Mouse (Mus musculus): Measurements from ENCODE around the gene Spryd4.
A peak's percentile ranks its signal among the peaks of the same experiment; 100 is the strongest.
"Not testable (repeated sequence)": the region's sequence is repeated elsewhere in the genome, so short reads cannot be mapped to it uniquely, and the experiment has no call there.

Spryd4 gene

GRCm38 (mm10) chr10:128211390-128212108 is at the start of gene Spryd4:
Gene Spryd4, minus strand, starts transcription at chr10:128211807.
- peak; percentile 85 to 88 for DNase-seq

DNA sequence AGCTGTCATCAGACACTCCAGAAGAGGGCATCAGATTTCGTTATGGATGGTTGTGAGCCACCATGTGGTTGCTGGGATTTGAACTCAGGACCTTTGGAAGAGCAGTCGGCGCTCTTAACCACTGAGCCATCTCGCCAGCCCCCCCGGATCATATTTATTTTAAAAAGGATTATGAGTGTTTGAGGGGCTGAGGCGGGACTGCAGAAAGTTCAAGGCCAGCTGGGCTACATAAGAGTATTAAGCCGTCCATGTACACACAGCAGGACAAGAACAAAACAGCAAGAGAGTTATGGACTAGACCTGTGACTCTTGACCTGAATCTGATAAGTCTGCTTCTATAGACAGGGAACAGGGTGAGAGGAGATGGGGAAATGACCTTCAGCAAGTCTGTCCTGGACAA is 48.8 kb upstream of the Spryd4 start:
- DNase-seq, result not testable (repeated sequence)

- DNase-seq, result no peak
Measured at GRCm38 (mm10) chr10:128259946-128260345, 48.3 kb upstream of the Spryd4 start.

GRCm38 (mm10) chr10:128258953-128259352 is 47.3 kb upstream of the Spryd4 start:
- no peak for DNase-seq

GRCm38 (mm10) chr10:128256328-128256727 is 44.7 kb upstream of the Spryd4 start:
- DNase-seq, result no peak

- no peak for DNase-seq
Measured at GRCm38 (mm10) chr10:128255925-128256324, 44.3 kb upstream of the Spryd4 start.

DNA sequence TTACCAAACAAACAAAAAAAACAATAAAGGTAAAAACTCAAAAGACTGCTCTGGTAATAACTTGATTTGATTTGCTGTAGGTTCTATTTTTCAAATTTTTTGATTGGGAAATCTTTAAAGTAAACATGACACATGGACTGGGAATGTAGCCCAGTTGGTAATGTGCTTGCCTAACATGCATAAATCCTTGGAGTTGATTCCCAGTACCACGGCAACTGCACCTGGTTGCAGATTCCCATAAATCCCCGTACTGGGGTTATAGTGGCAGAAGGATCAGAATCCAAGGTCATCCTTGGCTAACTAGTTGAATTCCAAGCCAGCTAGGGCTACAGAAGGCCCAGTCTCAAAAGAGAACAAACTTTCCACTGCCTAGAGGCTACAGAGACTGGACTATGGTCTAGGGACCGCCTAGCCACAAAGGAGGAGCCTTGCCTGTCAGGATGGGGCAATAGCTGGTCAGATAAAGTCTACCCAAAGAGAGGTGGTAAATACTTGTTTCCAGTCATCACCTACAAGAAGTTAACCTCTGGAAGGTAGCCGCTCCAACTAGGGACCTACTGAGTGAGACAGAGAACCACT is 42.2 kb upstream of the Spryd4 start, which contains the start of gene Apon:
Apon (plus strand) TSS at position 420 of the 579 bp plus-strand sequence.
- DNase-seq, result no peak

DNA sequence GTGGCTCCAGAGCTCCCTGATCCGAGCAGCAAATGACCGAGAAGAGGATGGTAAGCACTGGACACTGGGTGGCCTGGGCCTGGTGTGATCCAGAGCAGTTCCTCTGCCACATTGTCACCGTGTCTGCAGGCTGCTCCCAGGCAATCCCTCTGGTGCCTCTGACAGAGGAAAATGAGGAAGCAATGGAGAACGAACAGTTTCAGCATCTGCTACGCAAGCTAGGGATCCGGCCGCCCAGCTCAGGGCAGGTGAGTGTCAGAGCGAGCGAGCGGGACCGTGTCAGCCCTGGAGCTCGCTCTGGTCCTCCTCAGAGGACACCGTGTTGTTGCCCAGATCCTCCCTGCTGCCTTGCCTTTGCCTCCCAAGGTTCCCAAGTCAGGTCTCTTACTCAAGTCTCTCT is 39.0 kb upstream of the Spryd4 start:
- no peak for DNase-seq

DNA sequence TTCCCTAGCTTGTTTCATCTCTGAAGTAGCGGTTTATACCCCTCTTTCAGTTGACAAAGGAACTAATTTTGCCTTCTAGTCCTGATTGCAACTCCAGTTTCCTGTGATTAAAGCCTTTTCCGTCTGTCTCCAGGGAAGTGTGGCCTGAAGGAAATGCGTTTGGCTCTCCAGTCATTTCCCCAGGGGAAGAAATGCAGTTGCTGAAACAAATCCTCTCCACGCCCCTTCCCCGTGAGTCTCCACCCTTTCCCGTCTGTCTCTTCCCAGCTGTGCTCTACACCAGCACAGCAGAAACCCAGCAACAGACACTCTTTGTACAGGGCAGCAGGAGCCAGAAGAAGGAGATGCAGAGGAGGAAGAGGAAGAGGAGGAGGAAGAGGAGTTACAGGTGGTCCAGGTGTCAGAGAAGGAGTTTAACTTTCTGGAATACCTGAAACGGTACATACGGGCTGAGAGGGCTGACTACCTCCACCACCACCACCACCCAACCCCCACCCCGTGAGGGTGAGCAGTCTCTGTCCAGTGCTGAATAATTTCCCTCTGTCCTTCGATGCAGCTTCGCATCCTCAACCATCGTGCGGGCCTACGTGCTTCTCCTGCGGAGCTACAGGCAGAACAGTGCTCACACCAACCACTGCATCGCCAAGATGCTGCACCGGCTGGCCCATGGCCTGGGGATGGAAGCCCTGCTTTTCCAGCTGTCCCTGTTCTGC is 35.6 kb upstream of the Spryd4 start:
- DNase-seq, result no peak

DNA sequence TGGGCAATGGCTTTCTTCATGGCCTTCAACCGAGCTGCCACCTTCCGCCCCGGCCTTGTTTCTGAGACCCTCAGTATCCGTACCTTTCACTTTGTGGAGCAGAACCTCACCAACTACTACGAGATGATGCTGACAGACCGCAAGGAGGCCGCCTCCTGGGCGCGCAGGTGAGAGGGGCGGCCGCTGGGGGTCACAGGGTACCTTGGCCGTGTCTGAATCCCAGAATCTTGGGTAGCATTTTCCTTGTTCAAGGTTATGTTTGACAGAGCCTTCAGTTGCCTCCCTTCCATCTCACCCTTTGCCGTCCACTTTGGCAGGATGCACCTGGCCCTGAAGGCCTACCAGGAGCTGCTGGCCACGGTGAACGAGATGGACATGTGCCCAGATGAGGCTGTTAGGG is 32.5 kb upstream of the Spryd4 start:
- DNase-seq, result no peak

DNA sequence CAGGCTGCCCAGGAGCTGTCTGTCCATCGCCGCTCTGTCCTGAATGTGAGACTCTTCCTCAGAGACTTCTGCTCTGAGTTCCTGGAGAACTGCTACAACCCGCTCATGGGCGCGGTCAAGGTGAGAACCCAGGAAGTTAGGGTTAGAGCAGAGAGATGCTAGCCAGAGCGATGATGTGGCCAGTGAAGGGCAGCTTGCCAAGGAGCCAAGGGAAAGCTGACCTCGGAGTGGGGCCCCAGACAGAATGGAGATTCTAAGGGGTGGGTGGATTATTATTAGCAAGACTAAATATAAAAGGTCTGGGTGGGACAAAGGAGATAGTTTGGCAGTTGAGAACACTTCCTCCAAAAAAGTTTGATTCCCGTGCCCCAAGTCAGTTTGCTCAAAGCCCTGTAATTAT is 31.6 kb upstream of the Spryd4 start:
- DNase-seq, result no peak

DNA sequence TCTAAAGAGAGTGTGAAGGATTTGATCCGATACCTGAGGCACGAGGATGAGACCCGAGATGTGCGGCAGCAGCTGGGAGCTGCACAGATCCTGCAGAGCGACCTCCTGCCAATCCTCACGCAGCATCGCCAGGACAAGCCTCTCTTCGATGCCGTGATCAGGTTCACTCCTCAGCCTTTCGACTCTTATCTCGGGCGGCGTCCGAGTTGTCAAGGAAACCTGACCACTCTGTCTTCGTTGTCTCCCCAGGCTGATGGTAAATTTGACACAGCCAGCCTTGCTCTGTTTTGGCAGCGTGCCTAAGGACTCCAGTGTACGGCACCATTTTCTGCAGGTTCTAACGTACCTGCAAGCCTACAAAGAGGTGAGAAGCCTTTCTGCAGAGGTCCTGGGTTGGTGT is 28.5 kb upstream of the Spryd4 start:
- DNase-seq, result no peak

DNA sequence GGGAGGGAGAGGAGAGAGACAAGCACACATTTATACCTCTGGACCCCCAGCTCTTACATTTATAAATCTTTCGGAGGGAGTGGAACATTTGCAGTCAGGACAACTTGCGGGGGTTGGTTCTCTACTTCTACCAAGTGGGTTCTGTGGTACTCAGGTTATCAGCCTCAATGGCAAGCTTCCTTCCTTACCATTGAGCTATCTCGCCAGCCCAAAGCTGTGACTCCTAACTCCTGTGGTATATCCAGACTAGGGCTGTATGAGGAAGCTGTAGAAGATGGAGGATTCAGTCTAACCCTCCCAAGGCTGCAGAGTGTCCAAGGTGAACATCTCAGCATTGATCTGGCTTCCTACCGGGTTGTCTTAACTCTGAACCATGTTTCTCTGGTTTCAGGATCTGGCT is 27.5 kb upstream of the Spryd4 start:
- DNase-seq, result no peak

GRCm38 (mm10) chr10:128237807-128238480 is 26.3 kb upstream of the Spryd4 start:
- DNase-seq, result no peak

- no peak for DNase-seq
Measured at GRCm38 (mm10) chr10:128236321-128236720, 24.7 kb upstream of the Spryd4 start.

- peak; percentile 49 to 54 for DNase-seq
Measured at GRCm38 (mm10) chr10:128232420-128232985, 20.9 kb upstream of the Spryd4 start.

DNA sequence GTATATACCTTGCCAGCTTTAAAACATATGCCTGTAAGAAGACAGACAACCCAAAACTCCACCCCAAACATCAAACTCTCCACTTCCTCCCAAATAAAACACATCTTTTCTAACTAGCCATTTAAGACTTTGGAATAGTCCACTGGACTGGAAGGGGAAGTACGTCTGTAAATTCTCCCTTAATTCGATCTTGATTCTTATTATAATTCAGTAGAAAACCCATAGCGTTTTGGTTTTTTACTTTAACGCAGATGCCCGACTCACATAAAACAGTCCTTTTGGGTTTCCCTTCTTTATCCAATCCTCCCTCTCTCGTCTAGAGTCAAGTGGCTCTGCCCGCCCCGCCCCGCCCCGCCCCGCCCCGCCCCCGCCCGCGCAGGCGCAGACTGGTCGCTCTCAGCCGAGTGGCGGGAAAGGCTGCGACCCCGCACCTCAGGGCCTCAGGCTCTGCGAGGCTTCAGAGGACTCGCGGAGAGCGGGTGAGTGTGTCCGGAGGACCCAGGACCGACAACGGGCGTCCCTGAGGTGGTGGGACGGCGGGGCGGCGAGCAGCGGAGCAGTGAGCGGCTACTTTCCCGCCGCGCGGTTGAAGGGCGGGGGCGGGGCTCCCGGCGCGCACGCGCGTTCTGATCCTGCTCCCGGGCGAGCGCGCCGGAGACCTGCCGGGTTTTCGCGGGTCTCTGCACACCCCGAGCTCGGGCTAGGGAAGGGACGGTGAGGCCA is 20.3 kb upstream of the Spryd4 start, which contains the start of gene Timeless:
Timeless (plus strand) TSS at position 369 of the 723 bp plus-strand sequence.
- DNase-seq, result peak; percentile 91 to 92

- peak in 1 of 2 experiments; percentile 13 for DNase-seq
Measured at GRCm38 (mm10) chr10:128231146-128231545, 19.5 kb upstream of the Spryd4 start.

DNA sequence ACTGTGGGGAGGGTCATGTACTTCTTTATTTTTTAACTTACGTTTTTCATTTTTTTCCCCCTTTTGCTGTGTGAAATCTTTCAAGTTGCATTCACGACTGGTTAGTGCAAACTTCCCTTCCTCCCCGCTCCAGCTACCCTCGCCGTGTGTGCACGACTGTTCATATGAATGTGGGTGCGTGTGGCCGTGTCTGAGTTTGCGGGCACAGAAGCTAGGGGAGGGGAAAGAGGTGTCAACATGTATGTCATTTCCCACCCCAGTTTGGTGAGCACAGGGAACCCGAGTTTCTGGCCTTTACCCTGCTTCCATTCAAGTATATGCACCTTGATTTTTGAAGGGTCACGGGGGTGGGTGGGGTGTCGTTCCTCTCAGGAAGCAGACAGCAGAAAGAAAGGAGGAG is 19.0 kb upstream of the Spryd4 start:
- peak; percentile 19 to 36 for DNase-seq

GRCm38 (mm10) chr10:128228009-128228408 is 16.4 kb upstream of the Spryd4 start:
- no peak for DNase-seq

DNA sequence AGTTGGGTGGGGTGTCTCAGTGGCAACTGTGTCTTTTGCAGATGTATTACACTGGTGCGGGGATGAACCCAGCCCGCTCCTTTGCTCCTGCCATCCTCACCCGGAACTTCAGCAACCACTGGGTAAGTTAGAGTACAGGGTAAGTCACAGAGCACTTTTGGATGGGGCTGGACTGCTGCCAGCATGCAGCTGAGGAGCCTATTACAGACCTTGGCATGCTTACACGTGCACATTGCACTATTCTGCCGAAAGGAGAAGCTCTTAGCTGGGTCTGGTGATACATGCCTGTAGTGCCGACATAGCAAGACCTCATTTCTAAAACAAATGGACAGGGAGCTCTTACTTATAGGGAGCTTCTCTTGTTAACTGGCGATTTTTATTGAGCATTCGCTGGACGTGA is 16.0 kb upstream of the Spryd4 start:
- DNase-seq, result no peak

DNA sequence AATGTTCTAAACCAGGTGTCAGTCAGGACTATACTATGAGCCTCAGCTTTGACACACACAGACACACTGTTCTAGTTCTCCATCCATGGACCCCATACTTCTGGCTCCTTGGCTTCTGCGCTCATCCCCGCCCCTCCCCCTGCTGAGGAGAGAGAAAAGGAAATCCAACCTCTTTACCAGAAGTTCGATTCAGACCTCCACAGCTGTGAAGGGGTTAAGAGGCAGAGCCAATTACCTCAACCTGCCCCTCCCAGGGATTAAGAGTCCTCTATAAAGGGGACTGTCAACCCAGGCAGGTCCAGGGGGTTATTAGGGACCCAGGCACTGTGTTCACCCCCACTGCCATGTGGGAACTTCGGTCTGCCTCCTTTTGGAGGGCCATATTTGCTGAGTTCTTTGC is 13.9 kb upstream of the Spryd4 start, which contains the start of gene Mip:
Mip (plus strand) TSS at position 301 of the 400 bp plus-strand sequence.
- DNase-seq, result no peak

Measured in thymus, postnatal 36 days (tissue).